Mouse (Mus musculus) liver, embryonic 14.5 days (tissue): Measurements from ENCODE around the gene Adgrf5. TPM values are rescaled to one million over a fixed set of nuclear protein-coding genes. Genes with fewer than 3 reads are reported as not detected.
A peak's percentile ranks its signal among the peaks of the same experiment; 100 is the strongest.
"Not testable (repeated sequence)": the region's sequence is repeated elsewhere in the genome, so short reads cannot be mapped to it uniquely, and the experiment has no call there.

ENCODE experiments used
- ATAC-seq: fragments of 200-750 bp; cut with Nextera tagmentation; 2 replicates; pipeline ENCODE4 v1.8.0; 2017; ENCODE audit warnings: moderate number of reproducible peaks, mild to moderate bottlenecking, moderate library complexity; ENCODE audit not compliant: insufficient read depth
- DNase-seq, 3 experiments: peaks; one replicate each; pipeline ENCODE4 v3.0.0-alpha.2; 2012 to 2013; ENCODE audit warnings: low read depth in 3 of 3, low spot score in 3 of 3
- H3K27ac ChIP-seq: fragments of 300-500 bp; sonication (generic); 2 replicates; pipeline ENCODE4 v1.5.1; 2014; ENCODE audit warnings: moderate library complexity, mild to moderate bottlenecking, control low read depth, inconsistent platforms
- H3K27me3 ChIP-seq: fragments of 300-500 bp; sonication (generic); 2 replicates; pipeline ENCODE4 v1.6.1; 2014; ENCODE audit warnings: mild to moderate bottlenecking, low read length, moderate library complexity; ENCODE audit not compliant: control insufficient read depth, insufficient read depth
- H3K36me3 ChIP-seq: fragments of 300-500 bp; sonication (generic); replicated peaks from 2 replicates; pipeline ENCODE4 v1.6.1; 2014; ENCODE audit warnings: low read depth; ENCODE audit not compliant: control insufficient read depth, insufficient read depth
- H3K4me1 ChIP-seq, 2 experiments: fragments of 200-500 bp in 1 of 2; fragments of 300-500 bp in 1 of 2; sonication (generic) in 1 of 2; replicated peaks; 2 replicates each; pipeline ENCODE4 v1.6.1; 2012 to 2014; ENCODE audit warnings: antibody characterized with exemption in 1 of 2, inconsistent platforms in 1 of 2, low read length in 1 of 2; ENCODE audit not compliant: control insufficient read depth in 2 of 2, insufficient read depth in 2 of 2
- H3K4me2 ChIP-seq: fragments of 300-500 bp; sonication (generic); 2 replicates; pipeline ENCODE4 v1.6.1; 2014; ENCODE audit warnings: low read depth, mild to moderate bottlenecking, control low read depth, moderate library complexity
- H3K4me3 ChIP-seq, 2 experiments: fragments of 200-500 bp in 1 of 2; fragments of 300-500 bp in 1 of 2; sonication (generic) in 1 of 2; 2 replicates each; pipeline ENCODE4 v1.5.1; 2012 to 2014; ENCODE audit warnings: low read depth in 2 of 2, low read length in 2 of 2, mild to moderate bottlenecking in 2 of 2, control low read depth in 1 of 2, inconsistent platforms in 1 of 2, moderate library complexity in 1 of 2; ENCODE audit not compliant: insufficient read depth in 1 of 2
- H3K9ac ChIP-seq: fragments of 300-500 bp; sonication (generic); replicated peaks from 2 replicates; pipeline ENCODE4 v1.6.1; 2014; ENCODE audit warnings: mild to moderate bottlenecking, control low read depth, moderate library complexity
- H3K9me3 ChIP-seq: fragments of 300-500 bp; sonication (generic); 2 replicates; pipeline ENCODE4 v1.6.1; 2016; ENCODE audit warnings: low read length, mixed read lengths; ENCODE audit not compliant: control insufficient read depth
- CTCF ChIP-seq: IDR thresholded peaks from 2 replicates; pipeline ENCODE4 v1.5.1; 2016; ENCODE audit warnings: antibody characterized with exemption, low read depth, control low read depth
- EP300 ChIP-seq: IDR thresholded peaks from 2 replicates; pipeline ENCODE4 v1.6.1; 2016; ENCODE audit warnings: antibody characterized with exemption, low read depth
- WGBS: fragments of 180-500 bp; shearing (Covaris S2); extraction: QIAGEN DNeasy Blood & Tissue Kit; methylation state at CpG from one replicate; pipeline ENCODE4 v1.1.7; 2014; ENCODE audit not compliant: insufficient replicate concordance; 5-methylcytosine and 5-hydroxymethylcytosine counted together
- polyA plus RNA-seq, 2 experiments: library from polyadenylated mRNA; depleted of rRNA in 1 of 2; stranded (reverse) in 1 of 2; unstranded in 1 of 2; fragments of >200 nt; fragmentation: Nextera tagmentation in 1 of 2; extraction: Ambion mirVana in 1 of 2; gene quantifications; 2 replicates each; pipeline versions ENCODE4 v1.2.1 to v1.2.3; 2012 to 2014

Adgrf5 gene
- polyA plus RNA-seq, 2 experiments, result 1.5 to 2.3 TPM

DNA sequence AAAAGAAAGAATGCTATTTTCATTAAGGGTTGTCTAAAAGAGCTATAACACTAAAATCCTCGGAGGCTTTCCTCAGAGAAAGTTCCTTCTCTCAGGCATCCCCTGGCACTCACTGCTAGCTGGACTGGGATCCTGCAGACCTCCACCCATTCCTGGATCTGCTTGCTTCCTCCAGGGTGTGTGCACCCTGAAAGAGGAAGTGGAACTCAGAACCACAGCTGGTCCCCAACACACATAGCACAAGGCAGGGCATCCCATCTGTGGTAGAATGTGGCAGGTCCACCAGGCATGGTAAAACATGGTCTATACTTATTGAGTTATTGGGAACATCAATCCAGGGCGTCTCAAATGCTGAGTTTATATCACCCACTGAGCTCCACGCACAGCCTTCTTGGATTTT is 22.0 kb upstream of the Adgrf5 start:
- no peaks in the 10 kb centered on the region for H3K36me3 ChIP-seq
- no peak overlapping the region for H3K4me3 ChIP-seq
- no peaks in the 10 kb centered on the region for H3K9me3 ChIP-seq
- peaks cover 0 to 5% of the 10 kb centered on the region in 2 experiments; a peak in 2 of 4 replicates for H3K4me1 ChIP-seq
- no peak for ATAC-seq
- no peak overlapping the region for H3K4me2 ChIP-seq
- DNase-seq, result no peak
- TF ChIP-seq CTCF (no peak), EP300 (no peak)
- 47% methylated on average over 3 of the region's 3 CpGs for WGBS
- H3K27me3 ChIP-seq, result no peaks in the 10 kb centered on the region
- H3K27ac ChIP-seq, result no peak overlapping the region
- no peak overlapping the region for H3K9ac ChIP-seq

DNA sequence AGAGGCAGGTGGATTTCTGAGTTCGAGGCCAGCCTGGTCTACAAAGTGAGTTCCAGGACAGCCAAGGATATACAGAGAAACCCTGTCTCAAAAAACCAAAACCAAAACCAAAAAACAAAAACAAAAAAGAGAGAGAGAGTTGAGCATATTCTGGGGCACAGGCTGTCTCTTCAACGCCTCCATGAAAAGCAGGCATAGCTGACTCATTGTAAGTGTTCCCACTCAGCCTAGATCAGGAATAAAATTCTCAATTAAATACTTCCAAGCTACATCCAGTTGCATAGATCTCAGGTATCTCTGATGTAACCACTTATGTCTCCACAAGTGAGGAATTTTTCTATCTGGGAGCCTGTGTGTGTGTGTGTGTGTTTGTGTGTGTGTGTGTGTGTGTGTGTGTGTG is 13.8 kb upstream of the Adgrf5 start:
- not testable (repeated sequence) for H3K4me2 ChIP-seq, H3K4me1 ChIP-seq, ATAC-seq, H3K9me3 ChIP-seq, DNase-seq, H3K4me3 ChIP-seq, H3K36me3 ChIP-seq, H3K27me3 ChIP-seq, H3K9ac ChIP-seq, H3K27ac ChIP-seq
- 65% methylated on average over 2 of the region's 2 CpGs for WGBS

DNA sequence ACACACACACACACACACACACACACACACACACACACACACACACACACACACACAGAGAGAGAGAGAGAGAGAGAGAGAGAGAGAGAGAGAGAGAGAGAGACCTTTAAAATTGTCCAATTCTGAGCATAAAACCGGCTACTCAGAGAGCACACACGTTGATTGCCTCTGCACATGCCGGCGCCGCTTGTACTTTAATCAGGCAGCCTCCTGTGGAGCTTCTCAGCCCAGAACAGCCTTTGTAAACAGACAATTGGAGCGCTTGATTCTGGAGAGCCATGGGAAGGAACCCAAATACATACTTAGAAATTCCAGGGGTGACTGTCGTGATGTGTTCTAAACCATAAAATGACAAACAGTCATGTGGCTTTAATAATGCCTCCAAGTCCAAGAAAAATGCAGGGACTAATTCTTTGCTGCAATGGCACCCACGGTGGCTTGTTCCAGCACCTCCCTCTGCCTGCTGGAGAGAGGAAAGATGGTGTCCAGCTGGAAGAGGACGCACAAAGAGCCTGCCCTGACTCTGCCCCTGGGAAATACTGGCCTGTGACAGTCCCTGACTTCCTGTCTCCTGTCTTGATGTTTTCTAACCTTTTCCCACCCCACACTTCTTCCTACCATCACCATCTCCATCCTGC is 2.2 kb upstream of the Adgrf5 start:
- Histone ChIP-seq H3K36me3 (no peaks in the 10 kb centered on the region), H3K27me3 (peaks cover 14% of the 10 kb centered on the region), H3K27ac (no peak overlapping the region), H3K9ac (no peak overlapping the region), H3K4me3 (no peak overlapping the region), H3K9me3 (no peaks in the 10 kb centered on the region), H3K4me2 (no peak overlapping the region), H3K4me1 (peaks cover 0 to 10% of the 10 kb centered on the region in 2 experiments; a peak in 2 of 4 replicates)
- no peak for DNase-seq
- 0 out of 2 replicates have a peak, but pooled peaks have one; percentile 33 for ATAC-seq
- TF ChIP-seq EP300, result no peak
- 23% methylated on average over 9 of the region's 9 CpGs for WGBS

DNA sequence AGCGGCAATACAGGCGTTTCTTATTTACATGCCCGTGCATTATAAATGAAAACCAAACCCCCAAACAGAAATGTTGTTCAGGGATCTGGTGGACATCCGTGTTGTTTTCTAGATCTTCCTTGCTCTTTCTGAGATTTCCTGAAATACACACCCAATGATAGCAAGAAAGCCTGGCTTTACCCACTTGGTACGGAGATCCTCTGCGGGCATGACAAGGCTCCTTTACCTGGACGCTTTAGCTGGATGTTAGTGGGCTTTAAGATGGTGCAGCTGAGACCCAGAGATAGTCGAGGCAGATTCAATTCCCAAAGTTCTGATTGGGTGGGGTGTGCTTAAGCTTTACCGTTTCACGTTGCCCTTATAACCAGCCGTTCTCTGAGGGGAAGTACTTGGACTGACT is 770 bp downstream of the Adgrf5 start:
- Histone ChIP-seq H3K27me3 (peaks cover 17% of the 10 kb centered on the region), H3K4me2 (no peak overlapping the region), H3K36me3 (no peaks in the 10 kb centered on the region), H3K9me3 (no peaks in the 10 kb centered on the region), H3K4me3 (peak overlapping the region; percentile 6 to 21; a peak in 2 of 4 replicates), H3K4me1 (peaks cover 0 to 10% of the 10 kb centered on the region in 2 experiments; a peak in 2 of 4 replicates), H3K27ac (no peak overlapping the region), H3K9ac (no peak overlapping the region)
- no peak for TF ChIP-seq EP300
- no peak for TF ChIP-seq CTCF
- 35% methylated on average over 11 of the region's 11 CpGs for WGBS
- DNase-seq (no peak), ATAC-seq (no peak)

- Histone ChIP-seq H3K4me1 (peaks cover 0 to 10% of the 10 kb centered on the region in 2 experiments; a peak in 2 of 4 replicates), H3K9ac (no peak overlapping the region), H3K27me3 (peaks cover 17% of the 10 kb centered on the region), H3K9me3 (no peaks in the 10 kb centered on the region), H3K4me3 (0 out of 4 replicates have a peak overlapping the region, but pooled peaks of 1 of the 2 experiments have one; percentile 3), H3K36me3 (no peaks in the 10 kb centered on the region), H3K4me2 (no peak overlapping the region), H3K27ac (no peak overlapping the region)
- 55% methylated on average over 11 of the region's 11 CpGs for WGBS
- no peak for TF ChIP-seq EP300
- no peak for TF ChIP-seq CTCF
- no peak for ATAC-seq
- DNase-seq, result no peak
Observed at GRCm38 (mm10) chr17:43362362-43362761, 2.1 kb downstream of the Adgrf5 start.
